Mouse (Mus musculus) CD4-positive, CD25-positive, alpha-beta regulatory T cell, adult 4 months (primary cell): ENCODE results near the gene Opcml. TPM values are rescaled to one million over a fixed set of nuclear protein-coding genes. Genes with fewer than 3 reads are reported as not detected.

Source experiments
- ATAC-seq: one replicate; pipeline ENCODE4 v1.8.0; 2017
- polyA plus RNA-seq, 2 experiments: library from polyadenylated mRNA; unstranded; fragments of 100-300 nt; shearing (Covaris generic); gene quantifications; one replicate each; pipeline ENCODE4 v1.2.1; 2017

The Opcml gene
- polyA plus RNA-seq, 2 experiments from 2014 or later, result not detected

- ATAC-seq, result no peak
These were observed 872.3 kb downstream of the Opcml start for GRCm38 (mm10) chr9:28662882-28663281.

GRCm38 (mm10) chr9:28680309-28680708 is 889.7 kb downstream of the Opcml start:
- no peak for ATAC-seq

GRCm38 (mm10) chr9:28681252-28682037 is 890.9 kb downstream of the Opcml start:
- no peak for ATAC-seq

- no peak for ATAC-seq
These were observed 893.4 kb downstream of the Opcml start for GRCm38 (mm10) chr9:28683951-28684470.

- ATAC-seq, result no peak
These were observed 896.5 kb downstream of the Opcml start for GRCm38 (mm10) chr9:28686942-28687611.

GRCm38 (mm10) chr9:28690134-28690533 is 899.6 kb downstream of the Opcml start:
- no peak for ATAC-seq

GRCm38 (mm10) chr9:28705796-28706195 is 915.2 kb downstream of the Opcml start:
- no peak for ATAC-seq

- no peak for ATAC-seq
These were observed 924.0 kb downstream of the Opcml start for GRCm38 (mm10) chr9:28714544-28714943.

- ATAC-seq, result no peak
These were observed 929.6 kb downstream of the Opcml start for GRCm38 (mm10) chr9:28720186-28720585.

GRCm38 (mm10) chr9:28731811-28732602 is 941.4 kb downstream of the Opcml start:
- ATAC-seq, result no peak

GRCm38 (mm10) chr9:28737955-28738354 is 947.4 kb downstream of the Opcml start:
- no peak for ATAC-seq

GRCm38 (mm10) chr9:28738451-28738860 is 947.9 kb downstream of the Opcml start:
- ATAC-seq, result no peak

- ATAC-seq, result no peak
These were observed 954.2 kb downstream of the Opcml start for GRCm38 (mm10) chr9:28744771-28745170.

GRCm38 (mm10) chr9:28748902-28749301 is 958.3 kb downstream of the Opcml start:
- no peak for ATAC-seq

GRCm38 (mm10) chr9:28752908-28753307 is 962.3 kb downstream of the Opcml start:
- no peak for ATAC-seq

- ATAC-seq, result no peak
These were observed 966.4 kb downstream of the Opcml start for GRCm38 (mm10) chr9:28756841-28757451.

- no peak for ATAC-seq
These were observed 970.9 kb downstream of the Opcml start for GRCm38 (mm10) chr9:28761460-28761859.

GRCm38 (mm10) chr9:28764149-28764548 is 973.6 kb downstream of the Opcml start:
- ATAC-seq, result no peak

GRCm38 (mm10) chr9:28776517-28777503 is 986.2 kb downstream of the Opcml start:
- ATAC-seq, result no peak

GRCm38 (mm10) chr9:28783834-28784233 is 993.3 kb downstream of the Opcml start:
- ATAC-seq, result no peak

- no peak for ATAC-seq
These were observed 998.9 kb downstream of the Opcml start for GRCm38 (mm10) chr9:28789439-28789838.
